Mouse (Mus musculus): ENCODE measurements around the gene Rbmxl1.

DNA sequence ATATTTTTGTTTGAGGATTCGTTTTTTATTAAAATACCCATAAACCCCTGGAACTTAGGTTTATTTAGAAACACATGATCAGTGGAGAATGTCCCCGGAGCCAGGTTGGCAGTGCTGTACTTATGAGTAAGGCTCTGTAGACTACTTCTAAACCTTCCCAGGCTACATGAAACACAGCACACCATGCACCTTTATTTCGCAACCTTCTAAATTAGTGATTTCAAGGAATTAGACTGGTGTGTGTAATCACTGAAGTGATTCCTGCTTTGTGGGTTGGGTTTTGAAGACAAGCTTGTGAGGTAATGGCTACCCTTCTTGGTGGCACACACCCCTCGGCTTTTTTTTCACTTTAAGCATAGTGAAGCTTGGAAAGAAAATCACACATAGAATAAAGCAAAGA lies 47.1 kb upstream of the Rbmxl1 start:
- no peak for TF ChIP-seq POLR2A (IDR thresholded peaks at IDR 0.05; ENCODE audit: low read depth, low read length)
- TF ChIP-seq CTCF (IDR thresholded peaks at IDR 0.05; ENCODE audit: borderline replicate concordance, insufficient read depth, low read length) = no peak
